Mouse (Mus musculus) bone marrow macrophage, adult 2 months (primary cell): ENCODE measurements around the gene Nhsl2.

ENCODE experiments used
- CTCF ChIP-seq: IDR thresholded peaks from 2 replicates; pipeline ENCODE4 v1.5.1; 2012; ENCODE audit warnings: low read depth, mild to moderate bottlenecking, low read length, moderate library complexity
- POLR2A ChIP-seq: IDR thresholded peaks from 2 replicates; pipeline ENCODE4 v1.6.1; 2012; ENCODE audit warnings: mild to moderate bottlenecking, low read depth, low read length, borderline replicate concordance

DNA sequence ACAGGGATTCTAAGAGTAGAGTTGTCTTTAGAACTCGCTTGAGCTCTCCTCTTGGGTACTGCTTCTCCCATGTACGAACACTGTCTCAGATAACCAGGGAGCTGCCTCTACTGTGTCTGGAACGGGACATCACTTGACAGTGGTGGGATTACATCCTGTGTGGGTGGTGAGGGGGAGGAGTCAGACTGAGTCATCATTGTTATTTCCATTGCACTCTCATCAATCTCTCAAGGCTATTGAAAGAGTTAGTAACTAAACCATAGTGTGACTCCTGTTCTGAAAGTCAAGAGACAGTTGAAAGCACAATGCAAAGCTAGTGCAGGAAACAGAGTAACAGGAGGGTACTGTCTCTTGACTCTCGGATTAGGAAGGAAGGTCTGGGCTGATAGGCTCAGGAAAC is 29.4 kb downstream of the Nhsl2 start:
- TF ChIP-seq POLR2A (no peak), CTCF (no peak)
